Mouse (Mus musculus): Measurements from ENCODE around the gene Oog2.
"Not testable (repeated sequence)": the region's sequence is repeated elsewhere in the genome, so short reads cannot be mapped to it uniquely, and the experiment has no call there.

Gene Oog2

GRCm38 (mm10) chr4:144190419-144190818 is at the start of gene Oog2:
TSS of gene Oog2 (plus strand) at chr4:144190719.
- DNase-seq (ENCODE audit: low spot score in 2 of 2): no peak

- DNase-seq (ENCODE audit: low spot score in 2 of 2): no peak
These were observed 28.0 kb upstream of the Oog2 start, which contains the start of gene Oog3 for GRCm38 (mm10) chr4:144162563-144162962. TSS of gene Oog3 (minus strand) at chr4:144162663.

- DNase-seq (ENCODE audit: low spot score in 2 of 2): not testable (repeated sequence)
These were observed 22.7 kb downstream of the Oog2 start, which contains the start of gene C87977 for GRCm38 (mm10) chr4:144213218-144213617. TSS of gene C87977 (minus strand) at chr4:144213318.

All from spleen, postnatal 14 days (tissue).